Mouse (Mus musculus) forebrain, embryonic 11.5 days (tissue): Measurements from ENCODE around the gene Lpcat3. TPM values are rescaled to one million over a fixed set of nuclear protein-coding genes. Genes with fewer than 3 reads are reported as not detected.
"Not testable (repeated sequence)": the region's sequence is repeated elsewhere in the genome, so short reads cannot be mapped to it uniquely, and the experiment has no call there.

Experiments
- ATAC-seq: fragments of 200-750 bp; cut with Nextera tagmentation; replicated peaks from 2 replicates; pipeline ENCODE4 v1.8.0; 2017; ENCODE audit warnings: moderate TSS enrichment; ENCODE audit not compliant: low FRiP score
- DNase-seq: peaks from one replicate; pipeline ENCODE4 v3.0.0-alpha.2; 2017; ENCODE audit warnings: low spot score
- H3K27ac ChIP-seq: fragments of 300-500 bp; sonication (generic); 2 replicates; pipeline ENCODE4 v1.5.1; 2014; ENCODE audit warnings: low read depth, low read length
- H3K27me3 ChIP-seq: fragments of 300-500 bp; sonication (generic); 2 replicates; pipeline ENCODE4 v1.6.1; 2014; ENCODE audit warnings: mild to moderate bottlenecking, low read length, mixed read lengths; ENCODE audit not compliant: control insufficient read depth, insufficient read depth
- H3K36me3 ChIP-seq: fragments of 300-500 bp; sonication (generic); 2 replicates; pipeline ENCODE4 v1.6.1; 2014; ENCODE audit warnings: mild to moderate bottlenecking, low read length, moderate library complexity, mixed read lengths; ENCODE audit not compliant: control insufficient read depth, insufficient read depth
- H3K4me1 ChIP-seq: fragments of 300-500 bp; sonication (generic); replicated peaks from 2 replicates; pipeline ENCODE4 v1.6.1; 2014; ENCODE audit warnings: low read length, mixed read lengths; ENCODE audit not compliant: control insufficient read depth, insufficient read depth
- H3K4me2 ChIP-seq: fragments of 300-500 bp; sonication (generic); 2 replicates; pipeline ENCODE4 v1.6.1; 2014; ENCODE audit warnings: low read depth, mild to moderate bottlenecking, low read length, moderate library complexity, mixed read lengths; ENCODE audit not compliant: severe bottlenecking
- H3K4me3 ChIP-seq: fragments of 300-500 bp; sonication (generic); 2 replicates; pipeline ENCODE4 v1.5.1; 2014; ENCODE audit warnings: low read depth, low read length
- H3K9ac ChIP-seq: fragments of 300-500 bp; sonication (generic); 2 replicates; pipeline ENCODE4 v1.6.1; 2014; ENCODE audit warnings: low read length
- H3K9me3 ChIP-seq: fragments of 300-500 bp; sonication (generic); 2 replicates; pipeline ENCODE4 v1.6.1; 2016; ENCODE audit warnings: low read length, mixed read lengths; ENCODE audit not compliant: control insufficient read depth
- WGBS: fragments of 180-500 bp; shearing (Covaris S2); extraction: QIAGEN DNeasy Blood & Tissue Kit; methylation state at CpG from one replicate; pipeline ENCODE4 v1.1.7; 2014; 5-methylcytosine and 5-hydroxymethylcytosine counted together
- polyA plus RNA-seq: library from polyadenylated mRNA; unstranded; fragments of >200 nt; fragmentation: Nextera tagmentation; extraction: Ambion mirVana; gene quantifications from 2 replicates; pipeline ENCODE4 v1.2.1, GENCODE M21; 2014

Gene Lpcat3
- polyA plus RNA-seq, 1 experiment from 2014 or later = 34.3 TPM

- Histone ChIP-seq H3K27ac (no peak overlapping the region), H3K4me1 (no peaks in the 10 kb centered on the region), H3K9me3 (no peaks in the 10 kb centered on the region), H3K36me3 (no peaks in the 10 kb centered on the region), H3K4me2 (no peak overlapping the region), H3K9ac (no peak overlapping the region), H3K4me3 (no peak overlapping the region), H3K27me3 (no peaks in the 10 kb centered on the region)
- DNase-seq = no peak
- no peak for ATAC-seq
- WGBS = 94% methylated on average over 11 of the region's 11 CpGs
Observed at GRCm38 (mm10) chr6:124669234-124669859, 6.5 kb downstream of the Lpcat3 start.

DNA sequence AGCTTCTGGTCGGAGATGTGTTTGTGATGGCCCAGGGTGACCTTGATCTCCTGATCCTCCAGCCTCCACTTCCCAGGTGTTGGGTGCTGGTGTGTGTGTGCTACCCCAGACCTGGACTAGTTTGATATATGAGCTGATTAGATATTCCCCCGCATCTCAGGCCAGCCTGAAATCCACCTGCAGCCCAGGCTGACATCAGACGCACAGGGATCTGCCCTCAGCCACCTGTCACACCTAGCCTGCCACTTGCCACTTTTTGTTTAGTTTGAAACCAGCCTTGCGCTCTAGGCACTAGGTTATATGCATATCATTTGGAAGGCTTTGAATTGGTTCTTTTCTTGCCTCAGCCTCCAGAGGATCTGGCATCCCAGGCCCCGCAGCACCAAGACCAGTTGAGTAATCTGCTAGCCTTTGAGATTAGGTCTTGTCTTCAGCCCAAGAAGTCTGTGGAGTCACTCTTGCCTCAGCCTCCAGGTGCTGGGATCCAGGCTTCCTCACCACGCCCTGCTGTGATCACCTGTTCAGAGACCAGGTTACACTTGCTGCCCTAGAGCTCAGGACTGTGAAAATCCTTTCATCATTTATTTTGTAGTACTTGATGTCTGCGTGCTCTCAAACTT lies 7.6 kb downstream of the Lpcat3 start:
- H3K4me2 ChIP-seq = no peak overlapping the region
- WGBS = 92% methylated on average over 7 of the region's 7 CpGs

GRCm38 (mm10) chr6:124672100-124672499 lies 9.3 kb downstream of the Lpcat3 start:
- H3K4me3 ChIP-seq = no peak overlapping the region
- H3K4me1 ChIP-seq = no peaks in the 10 kb centered on the region
- H3K4me2 ChIP-seq = no peak overlapping the region
- no peaks in the 10 kb centered on the region for H3K27me3 ChIP-seq
- no peaks in the 10 kb centered on the region for H3K36me3 ChIP-seq
- ATAC-seq (no peak), DNase-seq (no peak)
- 58% methylated on average over 6 of the region's 6 CpGs for WGBS
- H3K27ac ChIP-seq = no peak overlapping the region
- H3K9ac ChIP-seq = no peak overlapping the region
- no peaks in the 10 kb centered on the region for H3K9me3 ChIP-seq

More for the DNA sequence above, 7.6 kb downstream of the Lpcat3 start:
- no peak for ATAC-seq
- DNase-seq = no peak
- no peaks in the 10 kb centered on the region for H3K4me1 ChIP-seq
- H3K27ac ChIP-seq = no peak overlapping the region
- no peaks in the 10 kb centered on the region for H3K36me3 ChIP-seq
- H3K9me3 ChIP-seq = no peaks in the 10 kb centered on the region
- H3K9ac ChIP-seq = no peak overlapping the region
- no peak overlapping the region for H3K4me3 ChIP-seq
- no peaks in the 10 kb centered on the region for H3K27me3 ChIP-seq

GRCm38 (mm10) chr6:124673619-124674018 lies 10.8 kb downstream of the Lpcat3 start:
- no peaks in the 10 kb centered on the region for H3K9me3 ChIP-seq
- H3K27ac ChIP-seq = no peak overlapping the region
- H3K4me1 ChIP-seq = no peaks in the 10 kb centered on the region
- no peak overlapping the region for H3K4me2 ChIP-seq
- DNase-seq = no peak
- no peak overlapping the region for H3K9ac ChIP-seq
- no peaks in the 10 kb centered on the region for H3K27me3 ChIP-seq
- 91% methylated on average over 9 of the region's 9 CpGs for WGBS
- ATAC-seq = no peak
- no peak overlapping the region for H3K4me3 ChIP-seq
- no peaks in the 10 kb centered on the region for H3K36me3 ChIP-seq

- no peak overlapping the region for H3K27ac ChIP-seq
- no peaks in the 10 kb centered on the region for H3K36me3 ChIP-seq
- WGBS = 96% methylated on average over 7 of the region's 7 CpGs
- DNase-seq = no peak
- no peaks in the 10 kb centered on the region for H3K27me3 ChIP-seq
- H3K4me2 ChIP-seq = no peak overlapping the region
- ATAC-seq = no peak
- H3K9me3 ChIP-seq = no peaks in the 10 kb centered on the region
- H3K9ac ChIP-seq = no peak overlapping the region
- no peaks in the 10 kb centered on the region for H3K4me1 ChIP-seq
- H3K4me3 ChIP-seq = no peak overlapping the region
Observed at GRCm38 (mm10) chr6:124674591-124674990, 11.8 kb downstream of the Lpcat3 start.

GRCm38 (mm10) chr6:124676171-124676570 lies 13.3 kb downstream of the Lpcat3 start:
- Histone ChIP-seq H3K36me3 (no peaks in the 10 kb centered on the region), H3K27me3 (no peaks in the 10 kb centered on the region), H3K4me3 (no peak overlapping the region), H3K9ac (no peak overlapping the region), H3K27ac (no peak overlapping the region), H3K9me3 (no peaks in the 10 kb centered on the region), H3K4me2 (no peak overlapping the region), H3K4me1 (no peaks in the 10 kb centered on the region)
- 89% methylated on average over 6 of the region's 6 CpGs for WGBS
- DNase-seq (no peak), ATAC-seq (no peak)

- 95% methylated on average over 7 of the region's 7 CpGs for WGBS
- no peak for DNase-seq
- no peak overlapping the region for H3K9ac ChIP-seq
- ATAC-seq = no peak
- no peaks in the 10 kb centered on the region for H3K27me3 ChIP-seq
- H3K36me3 ChIP-seq = no peaks in the 10 kb centered on the region
- H3K27ac ChIP-seq = no peak overlapping the region
- H3K4me1 ChIP-seq = no peaks in the 10 kb centered on the region
- no peaks in the 10 kb centered on the region for H3K9me3 ChIP-seq
- no peak overlapping the region for H3K4me2 ChIP-seq
- H3K4me3 ChIP-seq = no peak overlapping the region
Observed at GRCm38 (mm10) chr6:124678769-124679168, 15.9 kb downstream of the Lpcat3 start.

DNA sequence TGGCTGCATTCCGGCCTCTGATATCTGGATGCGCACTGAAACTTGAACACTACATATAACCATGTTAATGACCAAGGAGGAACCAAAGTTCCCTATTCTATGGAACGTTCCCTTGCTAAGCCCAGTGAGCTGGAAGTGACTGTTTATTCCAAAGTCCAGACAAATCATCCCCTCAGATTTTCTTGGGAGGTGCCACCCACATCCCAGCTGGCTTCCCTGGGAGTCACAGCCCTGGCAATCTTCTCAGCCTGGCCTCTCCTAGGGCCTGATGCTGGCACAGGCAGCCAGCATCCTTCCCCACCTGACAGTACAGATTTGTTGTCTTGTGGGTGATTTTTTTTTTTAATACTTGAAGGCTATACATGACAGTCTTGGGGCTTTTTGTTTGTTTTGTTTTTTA lies 16.7 kb downstream of the Lpcat3 start:
- WGBS = 90% methylated on average over 3 of the region's 3 CpGs
- Histone ChIP-seq H3K4me3 (no peak overlapping the region), H3K27ac (no peak overlapping the region)

DNA sequence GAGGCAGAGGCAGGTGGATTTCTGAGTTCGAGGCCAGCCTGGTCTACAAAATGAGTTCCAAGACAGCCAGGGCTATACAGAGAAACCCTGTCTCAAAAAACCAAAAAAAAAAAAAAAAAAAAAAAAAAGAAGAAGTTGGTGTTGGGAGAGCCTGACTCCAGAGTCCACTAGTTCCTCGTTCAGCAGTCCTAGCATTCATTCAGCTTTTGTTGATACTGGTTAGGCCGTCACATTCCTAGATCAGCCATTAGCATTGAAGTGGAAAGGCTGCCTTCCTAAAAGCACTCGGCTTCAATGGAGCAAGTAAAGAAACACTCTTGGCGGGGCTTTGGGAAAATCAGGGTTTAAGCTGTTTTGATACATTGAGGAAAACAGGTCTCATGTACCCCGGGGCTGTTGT lies 19.5 kb downstream of the Lpcat3 start:
- H3K4me1 ChIP-seq, DNase-seq, H3K27me3 ChIP-seq, H3K9ac ChIP-seq, ATAC-seq, H3K9me3 ChIP-seq, H3K27ac ChIP-seq, H3K4me3 ChIP-seq, H3K36me3 ChIP-seq, H3K4me2 ChIP-seq: not testable (repeated sequence)
- WGBS = 46% methylated on average over 6 of the region's 6 CpGs

More for the DNA sequence above, 16.7 kb downstream of the Lpcat3 start:
- ATAC-seq (no peak), DNase-seq (no peak)
- no peaks in the 10 kb centered on the region for H3K36me3 ChIP-seq
- no peaks in the 10 kb centered on the region for H3K9me3 ChIP-seq
- no peaks in the 10 kb centered on the region for H3K27me3 ChIP-seq
- H3K4me2 ChIP-seq = no peak overlapping the region
- H3K4me1 ChIP-seq = no peaks in the 10 kb centered on the region
- no peak overlapping the region for H3K9ac ChIP-seq
